Mouse (Mus musculus) layer of hippocampus, adult 9-10 months (tissue): ENCODE data around the gene Scrn2.

ENCODE experiments used
- DNase-seq: peaks from one replicate; pipeline ENCODE4 v3.0.0; 2022; ENCODE audit warnings: low spot score

Scrn2 gene

GRCm38 (mm10) chr11:97029686-97030417 lies at the start of gene Scrn2:
Scrn2 (plus strand) TSS chr11:97029938.
- peak; percentile 72 for DNase-seq

DNA sequence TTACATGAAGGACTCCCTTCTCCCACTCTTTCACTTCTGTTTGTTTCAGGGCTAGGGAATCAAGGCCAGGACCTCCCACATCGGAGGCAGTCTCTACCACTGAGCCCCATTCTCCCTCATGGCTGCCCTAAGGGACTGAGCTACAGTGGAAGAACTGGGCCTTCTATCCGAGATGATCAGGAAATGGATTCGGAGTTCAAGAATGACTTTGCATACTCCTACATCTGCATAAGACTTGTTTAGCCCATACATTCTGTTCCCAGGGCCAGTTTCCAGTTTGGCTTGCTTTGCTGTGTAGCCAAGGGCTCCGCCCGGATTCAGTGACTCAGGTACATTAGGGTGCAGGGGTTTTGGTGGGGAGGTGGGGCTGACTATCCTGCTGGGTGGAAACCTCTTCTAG lies 49.7 kb upstream of the Scrn2 start:
- DNase-seq: no peak

GRCm38 (mm10) chr11:96981461-96981860 lies 48.3 kb upstream of the Scrn2 start:
- DNase-seq: no peak

DNA sequence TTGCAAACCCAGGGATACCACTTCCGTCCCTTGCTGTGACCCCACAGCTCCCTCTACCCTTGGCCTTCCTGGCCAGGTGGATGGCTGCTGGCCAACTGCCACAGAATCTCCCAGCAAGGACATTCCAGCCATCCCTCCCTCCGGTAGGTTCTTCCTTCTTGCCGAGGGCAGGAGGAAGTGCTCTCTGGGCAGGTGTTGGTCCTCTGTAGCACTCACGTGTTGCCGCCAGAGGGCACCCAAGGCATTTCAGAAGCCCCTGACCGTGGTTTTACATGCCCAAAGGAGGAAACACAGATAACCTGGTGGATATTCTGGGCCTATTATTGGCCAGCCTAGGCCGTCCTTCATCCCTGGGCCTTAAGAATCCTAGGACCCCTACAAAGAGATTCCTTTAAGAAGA lies 47.4 kb upstream of the Scrn2 start:
- DNase-seq: peak; percentile 76

DNA sequence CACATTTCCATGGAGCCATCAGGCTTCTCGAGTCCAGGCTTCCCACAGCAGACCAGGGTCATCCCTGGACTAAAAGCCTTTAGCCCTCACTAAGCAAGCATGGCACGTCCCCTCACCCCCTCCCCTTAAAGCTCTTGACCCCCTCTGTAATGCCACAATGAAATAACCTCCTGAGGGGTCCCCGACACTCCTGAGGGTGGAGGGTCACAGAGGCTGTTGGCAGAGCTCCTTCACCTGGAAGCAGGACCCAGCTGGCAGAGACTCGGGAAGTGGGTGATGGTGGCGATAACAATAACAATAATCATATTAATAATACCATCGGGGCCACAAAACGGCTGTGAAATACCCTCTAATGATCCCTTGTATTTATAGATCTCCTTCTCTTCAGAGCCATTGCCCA lies 46.9 kb upstream of the Scrn2 start, which contains the start of gene Sp2:
Gene Sp2, minus strand, starts transcription at position 101 of the 400 bp plus-strand sequence.
- DNase-seq: no peak

GRCm38 (mm10) chr11:96984903-96985302 lies 44.8 kb upstream of the Scrn2 start:
- no peak for DNase-seq

DNA sequence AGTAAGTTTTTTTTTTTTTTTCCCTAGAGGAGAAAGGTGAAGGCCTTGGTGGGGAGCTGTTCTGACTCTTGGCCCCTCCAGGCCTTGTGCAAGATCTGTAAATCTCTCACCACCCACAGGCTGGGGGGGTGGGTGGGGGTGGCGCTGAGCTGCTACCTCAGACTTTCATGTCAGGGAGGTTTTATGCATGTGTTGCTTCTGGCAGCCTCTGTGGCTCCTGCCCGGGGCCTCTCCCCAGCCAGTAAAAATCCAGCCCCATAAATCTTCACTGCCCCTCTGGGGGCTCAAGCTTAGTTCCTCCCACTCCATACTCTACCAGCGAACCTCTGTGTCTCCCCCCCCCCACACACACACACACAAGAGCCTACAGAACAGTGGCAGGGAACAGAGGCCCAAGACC lies 43.3 kb upstream of the Scrn2 start:
- no peak for DNase-seq

- no peak for DNase-seq
Measured at GRCm38 (mm10) chr11:96987873-96988655, 41.7 kb upstream of the Scrn2 start.

GRCm38 (mm10) chr11:96991501-96991900 lies 38.2 kb upstream of the Scrn2 start:
- no peak for DNase-seq

- DNase-seq: no peak
Measured at GRCm38 (mm10) chr11:96992722-96993311, 36.9 kb upstream of the Scrn2 start.

GRCm38 (mm10) chr11:96995031-96995430 lies 34.7 kb upstream of the Scrn2 start:
- no peak for DNase-seq

- DNase-seq: no peak
Measured at GRCm38 (mm10) chr11:96995836-96996772, 33.6 kb upstream of the Scrn2 start.

GRCm38 (mm10) chr11:96996773-96997379 lies 32.9 kb upstream of the Scrn2 start:
- no peak for DNase-seq

GRCm38 (mm10) chr11:96997380-96997956 lies 32.3 kb upstream of the Scrn2 start:
- DNase-seq: no peak

- no peak for DNase-seq
Measured at GRCm38 (mm10) chr11:97003170-97003569, 26.6 kb upstream of the Scrn2 start.

GRCm38 (mm10) chr11:97007093-97007794 lies 22.5 kb upstream of the Scrn2 start:
- no peak for DNase-seq

- DNase-seq: no peak
Measured at GRCm38 (mm10) chr11:97009198-97009790, 20.4 kb upstream of the Scrn2 start.

- no peak for DNase-seq
Measured at GRCm38 (mm10) chr11:97013121-97013670, 16.5 kb upstream of the Scrn2 start, which contains the start of gene Sp6. Sp6 (plus strand) TSS chr11:97013394.
